Mouse (Mus musculus): ENCODE data around the gene Col11a1. TPM values are rescaled to one million over a fixed set of nuclear protein-coding genes. Genes with fewer than 3 reads are reported as not detected.

Gene Col11a1
- polyA plus RNA-seq, 1 experiment from 2014 or later: 12.7 TPM

DNA sequence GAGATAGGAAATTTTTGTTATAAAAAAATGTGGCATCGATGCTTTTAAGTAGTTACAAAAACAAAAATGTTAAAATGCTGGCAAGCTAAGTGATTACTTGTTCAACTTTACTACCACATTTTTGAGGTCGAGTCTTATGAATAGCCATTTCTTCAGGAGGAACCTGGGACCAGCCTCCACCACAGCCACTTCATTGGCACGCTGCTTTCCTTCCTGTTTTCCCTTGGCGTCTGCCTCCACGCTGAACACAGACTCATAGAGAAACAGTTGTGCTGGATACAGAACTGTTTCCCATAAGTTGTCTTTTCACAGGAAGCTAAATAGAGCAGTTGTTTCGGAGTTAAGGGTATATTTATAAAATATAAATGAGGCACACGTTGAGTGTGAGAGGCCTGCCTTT lies 69.0 kb downstream of the Col11a1 start:
- 75% methylated on average over 7 of the region's 7 CpGs for WGBS

DNA sequence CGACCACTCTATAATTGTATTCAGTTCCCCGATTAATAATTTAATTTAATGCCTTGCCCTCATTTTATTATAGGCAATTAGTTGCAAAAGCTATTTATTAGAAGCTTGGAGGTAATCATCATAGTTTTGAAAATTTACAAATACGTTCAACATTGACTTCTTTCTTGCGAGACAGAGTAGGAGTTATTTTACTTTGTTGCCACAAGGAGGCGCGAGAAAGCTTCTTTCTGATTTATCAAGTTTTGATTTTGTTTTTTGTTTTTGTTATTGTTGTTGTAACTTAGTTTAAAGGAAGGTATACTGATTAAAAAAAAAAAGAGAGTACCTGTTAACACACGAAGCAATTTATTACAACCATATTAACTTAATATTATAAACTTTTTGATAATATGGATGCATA lies 76.8 kb downstream of the Col11a1 start:
- no peak for ATAC-seq
- H3K36me3 ChIP-seq (ENCODE audit: control insufficient read depth, insufficient read depth, low read length): no peaks in the 10 kb centered on the region
- H3K4me3 ChIP-seq (ENCODE audit: low read length): no peak overlapping the region
- no peak overlapping the region for H3K9ac ChIP-seq (ENCODE audit: low read depth, low read length)
- no peaks in the 10 kb centered on the region for H3K4me1 ChIP-seq (ENCODE audit: control insufficient read depth, insufficient read depth, low read depth, low read length)
- 28% methylated on average over 7 of the region's 7 CpGs for WGBS
- H3K9me3 ChIP-seq (ENCODE audit: control insufficient read depth, low read length): no peaks in the 10 kb centered on the region
- H3K27me3 ChIP-seq (replicated peaks; ENCODE audit: control insufficient read depth, insufficient read depth, low read length): no peaks in the 10 kb centered on the region
- no peak overlapping the region for H3K27ac ChIP-seq (ENCODE audit: low read depth, low read length)
- no peak overlapping the region for H3K4me2 ChIP-seq (ENCODE audit: low read length)

More for the DNA sequence above, 69.0 kb downstream of the Col11a1 start:
- no peak overlapping the region for H3K4me2 ChIP-seq (ENCODE audit: low read length)
- no peaks in the 10 kb centered on the region for H3K36me3 ChIP-seq (ENCODE audit: control insufficient read depth, insufficient read depth, low read length)
- H3K9ac ChIP-seq (ENCODE audit: low read depth, low read length): no peak overlapping the region
- no peaks in the 10 kb centered on the region for H3K27me3 ChIP-seq (replicated peaks; ENCODE audit: control insufficient read depth, insufficient read depth, low read length)
- H3K4me1 ChIP-seq (ENCODE audit: control insufficient read depth, insufficient read depth, low read depth, low read length): no peaks in the 10 kb centered on the region
- no peak overlapping the region for H3K27ac ChIP-seq (ENCODE audit: low read depth, low read length)
- H3K9me3 ChIP-seq (ENCODE audit: control insufficient read depth, low read length): no peaks in the 10 kb centered on the region
- H3K4me3 ChIP-seq (ENCODE audit: low read length): no peak overlapping the region
- no peak for ATAC-seq

DNA sequence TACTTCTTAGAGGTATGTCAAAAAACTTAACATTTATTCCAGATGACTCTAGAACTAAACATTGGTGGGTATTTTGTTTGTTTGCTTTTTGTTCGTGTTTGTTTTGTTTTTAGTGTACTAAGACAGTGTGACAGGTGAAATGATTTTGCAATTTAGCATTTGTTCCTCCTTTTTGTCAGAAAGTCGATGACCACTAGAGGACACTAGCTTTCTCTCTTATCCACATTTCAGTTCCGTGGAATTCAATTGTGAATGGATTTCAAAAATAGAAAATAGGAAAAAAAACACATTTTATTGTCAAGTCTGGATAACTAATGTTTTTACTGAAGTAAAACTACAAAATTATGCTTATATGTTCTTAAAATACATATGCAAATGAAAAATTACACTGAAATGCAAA lies 116.8 kb downstream of the Col11a1 start:
- Histone ChIP-seq H3K27ac (ENCODE audit: low read depth, low read length) (no peak overlapping the region), H3K9me3 (ENCODE audit: control insufficient read depth, low read length) (no peaks in the 10 kb centered on the region), H3K4me3 (ENCODE audit: low read length) (no peak overlapping the region), H3K27me3 (replicated peaks; ENCODE audit: control insufficient read depth, insufficient read depth, low read length) (no peaks in the 10 kb centered on the region), H3K36me3 (ENCODE audit: control insufficient read depth, insufficient read depth, low read length) (no peaks in the 10 kb centered on the region), H3K4me2 (ENCODE audit: low read length) (no peak overlapping the region), H3K9ac (ENCODE audit: low read depth, low read length) (no peak overlapping the region), H3K4me1 (ENCODE audit: control insufficient read depth, insufficient read depth, low read depth, low read length) (no peaks in the 10 kb centered on the region)
- ATAC-seq: peak; percentile 56; the same call in 1 of the 2 replicates
- WGBS: 21% methylated on average over 3 of the region's 3 CpGs

DNA sequence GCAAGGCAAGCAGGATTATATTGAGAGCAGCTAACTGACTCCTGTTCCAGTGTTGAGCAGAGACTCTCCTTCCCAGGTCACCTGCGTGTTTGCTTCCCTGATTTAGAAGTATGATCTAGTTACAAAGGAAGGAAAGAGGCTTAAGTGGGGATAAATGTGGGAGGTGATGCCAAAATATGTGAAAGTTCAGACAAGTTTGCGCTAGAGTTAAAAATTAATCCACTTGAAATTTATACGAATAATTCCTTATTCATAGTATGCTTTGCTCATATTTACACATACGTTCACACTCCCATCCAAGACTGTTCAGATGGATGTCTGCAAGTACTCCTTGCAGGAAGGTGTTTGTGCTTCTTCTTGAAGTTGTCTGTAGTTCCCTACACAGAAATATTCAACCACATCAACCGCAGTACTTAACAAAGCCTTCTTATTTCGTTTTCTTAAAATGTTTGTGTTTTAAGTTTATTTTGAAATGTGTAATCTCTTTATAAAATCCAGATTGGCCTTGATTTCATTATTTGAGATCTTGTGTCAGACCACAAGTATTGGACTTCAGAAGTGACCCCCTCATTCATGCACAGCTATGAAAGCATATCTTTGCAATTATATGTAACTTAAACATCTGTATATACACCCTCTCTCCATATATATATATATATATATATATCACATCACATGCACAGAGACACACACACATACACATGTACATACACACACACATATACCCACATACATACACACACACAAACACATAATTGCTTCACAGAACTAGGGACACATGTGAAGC lies 167.8 kb downstream of the Col11a1 start:
- Histone ChIP-seq H3K9me3 (ENCODE audit: control insufficient read depth, low read length) (no peaks in the 10 kb centered on the region), H3K9ac (ENCODE audit: low read depth, low read length) (no peak overlapping the region), H3K4me1 (ENCODE audit: control insufficient read depth, insufficient read depth, low read depth, low read length) (no peaks in the 10 kb centered on the region), H3K4me3 (ENCODE audit: low read length) (no peak overlapping the region), H3K27me3 (replicated peaks; ENCODE audit: control insufficient read depth, insufficient read depth, low read length) (no peaks in the 10 kb centered on the region), H3K4me2 (ENCODE audit: low read length) (no peak overlapping the region), H3K36me3 (ENCODE audit: control insufficient read depth, insufficient read depth, low read length) (no peaks in the 10 kb centered on the region), H3K27ac (ENCODE audit: low read depth, low read length) (no peak overlapping the region)
- ATAC-seq: no peak
- WGBS: 92% methylated on average over 6 of the region's 6 CpGs

DNA sequence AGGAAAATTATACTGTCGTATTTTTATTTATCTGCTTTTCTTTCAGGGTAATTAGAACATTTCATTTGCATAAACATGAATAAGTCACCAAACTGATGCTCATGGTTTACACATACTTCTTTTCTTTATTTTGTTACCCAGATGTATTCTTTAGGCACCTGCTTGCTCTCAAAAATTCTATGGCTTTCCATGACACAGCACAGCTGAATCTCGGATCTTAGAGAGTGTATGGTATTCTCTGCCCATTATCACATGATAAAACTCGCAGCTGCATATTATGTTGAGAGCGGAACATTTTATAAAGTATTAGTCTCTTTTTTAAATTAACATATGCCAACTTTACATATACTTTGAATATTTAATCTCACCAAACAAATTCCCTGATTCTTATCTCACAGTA lies 181.9 kb downstream of the Col11a1 start:
- Histone ChIP-seq H3K27ac (ENCODE audit: low read depth, low read length) (no peak overlapping the region), H3K36me3 (ENCODE audit: control insufficient read depth, insufficient read depth, low read length) (no peaks in the 10 kb centered on the region), H3K4me1 (ENCODE audit: control insufficient read depth, insufficient read depth, low read depth, low read length) (no peaks in the 10 kb centered on the region), H3K4me3 (ENCODE audit: low read length) (no peak overlapping the region), H3K9ac (ENCODE audit: low read depth, low read length) (no peak overlapping the region), H3K4me2 (ENCODE audit: low read length) (no peak overlapping the region), H3K9me3 (ENCODE audit: control insufficient read depth, low read length) (no peaks in the 10 kb centered on the region), H3K27me3 (replicated peaks; ENCODE audit: control insufficient read depth, insufficient read depth, low read length) (no peaks in the 10 kb centered on the region)
- 89% methylated on average over 4 of the region's 4 CpGs for WGBS
- ATAC-seq: no peak

DNA sequence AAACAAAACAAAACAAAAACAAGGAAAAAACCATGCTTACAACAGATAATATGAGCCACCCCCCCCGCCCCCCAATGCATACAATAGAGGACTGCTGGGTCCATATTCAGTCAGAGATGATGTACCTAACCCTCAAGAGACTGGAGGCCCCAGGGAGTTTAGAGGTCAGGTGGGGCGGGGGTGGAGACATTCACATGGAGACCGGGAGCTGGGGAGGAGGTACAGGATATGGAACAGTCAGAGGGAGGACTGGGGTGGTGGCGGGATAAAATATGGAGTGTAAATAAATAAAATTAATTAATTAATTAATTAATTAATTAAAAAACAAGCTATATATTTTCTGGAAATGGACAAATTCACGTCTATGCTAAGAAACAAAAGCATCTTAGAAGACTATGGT lies 185.8 kb downstream of the Col11a1 start:
- Histone ChIP-seq H3K36me3 (ENCODE audit: control insufficient read depth, insufficient read depth, low read length) (no peaks in the 10 kb centered on the region), H3K27ac (ENCODE audit: low read depth, low read length) (no peak overlapping the region), H3K9me3 (ENCODE audit: control insufficient read depth, low read length) (no peaks in the 10 kb centered on the region), H3K4me2 (ENCODE audit: low read length) (no peak overlapping the region), H3K27me3 (replicated peaks; ENCODE audit: control insufficient read depth, insufficient read depth, low read length) (no peaks in the 10 kb centered on the region), H3K4me3 (ENCODE audit: low read length) (no peak overlapping the region), H3K4me1 (ENCODE audit: control insufficient read depth, insufficient read depth, low read depth, low read length) (no peaks in the 10 kb centered on the region), H3K9ac (ENCODE audit: low read depth, low read length) (no peak overlapping the region)
- 81% methylated on average over 5 of the region's 5 CpGs for WGBS
- ATAC-seq: no peak

DNA sequence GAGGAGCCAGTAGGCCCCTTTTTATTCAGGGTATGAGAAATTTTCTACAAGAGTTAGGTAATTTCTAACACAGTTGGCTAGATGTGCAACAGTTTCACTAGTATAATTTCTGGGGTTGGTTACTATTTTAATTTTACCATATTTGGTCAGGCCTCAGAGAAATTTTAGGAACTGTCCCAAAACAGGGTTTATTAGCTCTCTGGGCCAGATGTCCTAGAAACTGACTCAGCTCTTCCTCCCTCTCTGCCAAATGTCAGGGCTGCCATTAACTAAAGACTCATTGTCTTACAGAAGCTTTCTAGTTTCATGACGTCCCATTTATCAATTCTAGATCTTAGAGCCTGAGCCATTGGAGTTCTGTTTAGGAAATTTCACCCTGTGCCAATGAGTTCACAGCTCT lies 199.2 kb downstream of the Col11a1 start:
- H3K27me3 ChIP-seq (replicated peaks; ENCODE audit: control insufficient read depth, insufficient read depth, low read length): no peaks in the 10 kb centered on the region
- no peak overlapping the region for H3K4me2 ChIP-seq (ENCODE audit: low read length)
- WGBS: 67% methylated on average over 1 of the region's 1 CpGs
- no peaks in the 10 kb centered on the region for H3K9me3 ChIP-seq (ENCODE audit: control insufficient read depth, low read length)
- no peaks in the 10 kb centered on the region for H3K36me3 ChIP-seq (ENCODE audit: control insufficient read depth, insufficient read depth, low read length)
- ATAC-seq: no peak
- no peak overlapping the region for H3K27ac ChIP-seq (ENCODE audit: low read depth, low read length)
- no peaks in the 10 kb centered on the region for H3K4me1 ChIP-seq (ENCODE audit: control insufficient read depth, insufficient read depth, low read depth, low read length)
- no peak overlapping the region for H3K9ac ChIP-seq (ENCODE audit: low read depth, low read length)
- H3K4me3 ChIP-seq (ENCODE audit: low read length): no peak overlapping the region
